Mouse (Mus musculus) megakaryocyte, embryonic 14.5 days (primary cell): ENCODE measurements around the gene Zbtb17. TPM values are rescaled to one million over a fixed set of nuclear protein-coding genes. Genes with fewer than 3 reads are reported as not detected.

ENCODE experiments used
- H3K27me3 ChIP-seq: replicated peaks from 2 replicates; pipeline ENCODE3; 2012; ENCODE audit warnings: inconsistent platforms
- H3K36me3 ChIP-seq: replicated peaks from 2 replicates; pipeline ENCODE3; 2012; ENCODE audit warnings: low read length, inconsistent platforms, mixed read lengths
- H3K4me1 ChIP-seq: 2 replicates; pipeline ENCODE4 v1.6.1; 2012; ENCODE audit warnings: inconsistent platforms
- H3K4me3 ChIP-seq: replicated peaks from 2 replicates; pipeline ENCODE3; 2012; ENCODE audit warnings: moderate library complexity, mild to moderate bottlenecking, inconsistent platforms
- H3K9me3 ChIP-seq: 2 replicates; pipeline ENCODE4 v1.6.1; 2012; ENCODE audit warnings: inconsistent platforms
- FLI1 ChIP-seq: IDR thresholded peaks from 2 replicates; pipeline ENCODE4 v1.6.1; 2012; ENCODE audit warnings: low read length, inconsistent platforms, mixed read lengths
- GATA1 ChIP-seq: IDR thresholded peaks from 3 replicates; pipeline ENCODE4 v1.6.1; 2012; ENCODE audit warnings: mixed read lengths, low read length, inconsistent platforms, borderline replicate concordance
- polyA plus RNA-seq: library from polyadenylated mRNA; stranded (reverse); fragments of >175 nt; gene quantifications from 2 replicates; pipeline ENCODE4 v1.2.3, GENCODE M21; 2012; ENCODE audit warnings: low replicate concordance; ENCODE audit not compliant: insufficient read depth

The Zbtb17 gene
- polyA plus RNA-seq, 1 experiment: 32.4 TPM

DNA sequence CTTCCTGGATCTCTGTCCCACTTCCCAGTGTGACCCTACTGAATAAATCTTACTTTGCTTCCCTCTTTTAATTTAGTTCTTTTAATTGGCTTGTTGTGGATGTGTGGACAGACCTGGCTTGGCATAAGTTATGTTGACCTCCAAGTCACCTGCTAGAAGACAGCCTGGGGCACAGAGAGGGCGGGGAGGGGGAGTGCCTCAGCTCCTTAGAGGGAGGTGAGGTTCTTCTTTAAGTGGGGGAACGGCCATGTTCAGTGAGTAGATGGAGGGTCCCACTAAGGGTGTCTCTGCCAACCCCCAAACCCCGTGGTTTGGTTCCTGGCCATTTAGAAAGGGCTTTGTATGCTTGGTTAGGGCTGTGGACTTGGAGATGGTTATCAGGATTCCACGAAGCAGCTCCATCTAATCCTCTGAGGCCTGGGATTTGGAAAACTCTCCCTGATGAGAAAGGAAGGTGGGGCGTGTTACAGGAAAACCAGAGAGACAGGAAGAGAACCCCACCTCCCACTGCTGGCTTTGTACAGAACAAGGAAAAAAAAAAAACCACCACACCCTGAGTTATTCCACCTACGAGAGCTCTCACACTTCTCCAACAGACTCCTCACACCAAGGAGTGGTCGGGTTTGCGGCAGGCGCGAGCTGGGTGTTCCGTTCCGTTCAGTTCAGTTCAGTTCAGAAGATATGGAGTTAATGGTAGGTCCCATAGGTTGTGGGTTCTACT lies 5.2 kb upstream of the Zbtb17 start:
- Histone ChIP-seq H3K27me3 (no peaks in the 10 kb centered on the region), H3K4me1 (peaks cover 12% of the 10 kb centered on the region), H3K36me3 (no peaks in the 10 kb centered on the region), H3K9me3 (no peaks in the 10 kb centered on the region), H3K4me3 (no peak overlapping the region)
- TF ChIP-seq GATA1 (no peak), FLI1 (no peak)

DNA sequence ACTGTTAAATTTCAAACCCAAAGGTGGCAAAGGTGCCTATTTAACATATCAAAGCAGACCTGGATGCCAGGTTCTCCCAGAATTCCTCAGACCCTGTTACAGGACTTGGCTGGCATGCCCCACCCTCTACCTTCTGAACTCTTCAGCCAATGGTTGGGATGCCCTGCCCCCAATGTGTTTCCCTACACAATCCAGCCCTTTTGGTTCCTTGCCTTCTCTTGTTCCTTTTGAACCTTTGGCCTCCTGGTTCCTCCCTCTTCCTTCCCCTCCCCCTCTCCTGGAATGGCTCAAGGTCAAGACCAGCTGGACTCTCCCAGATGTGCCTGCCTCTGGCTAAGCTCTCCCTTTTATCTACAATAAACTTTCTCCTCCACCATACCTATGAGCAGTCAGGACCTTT lies 3.6 kb upstream of the Zbtb17 start:
- TF ChIP-seq FLI1: no peak
- no peak for TF ChIP-seq GATA1
- peaks cover 21% of the 10 kb centered on the region for H3K4me1 ChIP-seq
- H3K4me3 ChIP-seq: no peak overlapping the region
- no peaks in the 10 kb centered on the region for H3K9me3 ChIP-seq
- no peaks in the 10 kb centered on the region for H3K27me3 ChIP-seq
- no peaks in the 10 kb centered on the region for H3K36me3 ChIP-seq

DNA sequence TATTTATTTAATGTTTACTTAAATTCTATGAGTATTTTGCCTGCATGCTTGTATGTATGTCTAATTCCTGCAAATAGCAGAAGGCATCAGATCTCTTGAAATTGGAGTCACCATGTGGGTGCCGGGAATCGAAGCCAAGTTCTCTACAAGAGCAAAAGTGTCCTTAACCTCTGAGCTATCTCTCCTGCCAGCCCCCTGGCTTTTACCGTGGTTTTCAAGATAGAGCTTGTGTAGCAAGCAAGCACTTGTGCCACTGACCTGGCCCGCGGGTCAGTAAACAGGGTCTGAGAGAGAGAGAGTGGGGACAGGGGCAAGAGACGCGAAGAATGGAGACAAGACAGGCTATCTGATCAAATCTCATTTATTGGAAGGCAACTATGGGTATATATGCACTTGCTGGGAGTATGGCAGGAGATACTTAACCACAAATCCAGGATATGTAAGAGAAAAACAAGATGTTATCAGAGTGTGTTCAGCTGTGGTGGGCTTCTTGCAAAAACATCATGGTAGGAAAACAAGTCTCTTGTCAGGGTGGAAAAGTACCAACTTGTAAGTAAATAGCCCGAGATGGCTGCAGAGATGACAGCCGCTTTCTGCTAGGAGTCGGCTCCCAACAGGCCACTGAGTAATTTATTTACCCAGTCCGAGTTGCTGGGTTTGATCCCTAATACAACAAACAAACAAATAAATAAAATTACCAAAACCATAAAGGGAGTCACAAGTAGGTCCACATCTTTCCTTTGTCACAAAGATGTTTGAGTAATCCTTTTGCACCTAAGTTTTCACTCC lies 619 bp upstream of the Zbtb17 start:
- Histone ChIP-seq H3K36me3 (peaks cover 25% of the 10 kb centered on the region), H3K4me3 (peak overlapping the region; percentile 98), H3K9me3 (no peaks in the 10 kb centered on the region), H3K4me1 (peaks cover 38% of the 10 kb centered on the region), H3K27me3 (no peaks in the 10 kb centered on the region)
- no peak for TF ChIP-seq GATA1
- TF ChIP-seq FLI1: no peak

DNA sequence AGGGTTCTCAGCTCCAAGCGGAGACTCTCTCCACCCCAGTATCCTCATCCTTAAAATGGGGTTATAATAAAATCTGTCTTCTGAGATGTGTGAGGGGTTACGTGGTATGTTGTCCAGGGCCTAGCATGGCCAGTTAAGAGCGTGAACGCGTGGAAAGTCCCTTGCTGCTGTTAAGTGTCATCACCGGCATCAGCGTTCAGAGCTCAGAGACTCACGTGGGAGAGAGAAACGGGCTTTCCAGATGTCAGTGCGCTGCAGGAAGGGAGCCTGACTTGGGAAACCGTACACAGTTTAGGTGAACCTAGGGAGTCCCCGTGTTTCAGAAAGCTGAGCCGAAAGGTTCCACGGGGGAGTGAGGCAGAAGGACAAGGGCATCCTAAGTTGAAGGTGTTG lies 870 bp downstream of the Zbtb17 start:
- TF ChIP-seq GATA1: no peak
- no peak for TF ChIP-seq FLI1
- H3K4me1 ChIP-seq: peaks cover 48% of the 10 kb centered on the region
- H3K4me3 ChIP-seq: peak overlapping the region; percentile 98
- no peaks in the 10 kb centered on the region for H3K9me3 ChIP-seq
- H3K36me3 ChIP-seq: peaks cover 36% of the 10 kb centered on the region
- H3K27me3 ChIP-seq: no peaks in the 10 kb centered on the region

DNA sequence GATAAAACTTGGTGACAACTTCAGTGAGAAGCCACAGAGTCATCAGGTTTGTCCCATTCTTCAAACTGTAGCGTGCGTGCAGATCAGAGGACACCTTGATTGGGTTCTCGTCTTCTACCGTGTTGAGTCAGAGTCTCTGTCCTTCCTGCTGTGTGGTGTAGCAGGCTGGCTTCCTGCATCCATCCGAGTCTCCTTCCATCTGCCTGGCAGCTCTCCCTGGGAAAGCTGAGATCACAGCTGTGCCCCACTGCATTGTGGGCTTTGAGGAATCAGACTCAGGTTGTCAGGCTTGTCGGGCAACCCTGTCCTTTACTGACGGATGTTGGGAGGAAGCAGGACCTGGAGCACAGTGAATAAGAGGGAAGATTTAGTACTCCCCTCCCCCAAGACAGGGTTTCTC lies 1.8 kb downstream of the Zbtb17 start:
- Histone ChIP-seq H3K4me1 (peaks cover 56% of the 10 kb centered on the region), H3K27me3 (no peaks in the 10 kb centered on the region), H3K36me3 (peaks cover 40% of the 10 kb centered on the region), H3K4me3 (peak overlapping the region; percentile 56), H3K9me3 (no peaks in the 10 kb centered on the region)
- TF ChIP-seq GATA1 (no peak), FLI1 (no peak)

DNA sequence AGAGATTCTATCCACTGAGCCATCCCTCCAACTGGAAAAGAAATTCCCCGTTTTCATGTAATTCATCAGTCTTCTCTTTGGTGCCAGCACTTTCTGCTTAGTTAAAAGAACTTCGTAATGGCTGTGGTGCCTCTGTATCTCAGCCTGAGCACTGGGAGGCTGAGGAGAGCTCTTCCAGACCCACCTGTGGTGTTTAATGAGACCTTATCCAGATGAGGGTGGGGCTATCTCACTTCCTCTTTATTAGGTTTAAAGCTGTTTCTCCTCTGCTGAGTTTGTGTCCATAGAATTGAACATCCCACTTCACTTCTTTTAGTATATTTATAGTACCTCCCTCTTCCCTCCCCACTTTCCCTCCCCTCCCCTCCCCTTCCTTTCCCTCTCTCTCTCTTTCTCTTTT lies 6.8 kb downstream of the Zbtb17 start:
- Histone ChIP-seq H3K36me3 (peaks cover 68% of the 10 kb centered on the region), H3K4me1 (peaks cover 81% of the 10 kb centered on the region), H3K9me3 (no peaks in the 10 kb centered on the region), H3K4me3 (no peak overlapping the region), H3K27me3 (no peaks in the 10 kb centered on the region)
- TF ChIP-seq FLI1 (no peak), GATA1 (no peak)

DNA sequence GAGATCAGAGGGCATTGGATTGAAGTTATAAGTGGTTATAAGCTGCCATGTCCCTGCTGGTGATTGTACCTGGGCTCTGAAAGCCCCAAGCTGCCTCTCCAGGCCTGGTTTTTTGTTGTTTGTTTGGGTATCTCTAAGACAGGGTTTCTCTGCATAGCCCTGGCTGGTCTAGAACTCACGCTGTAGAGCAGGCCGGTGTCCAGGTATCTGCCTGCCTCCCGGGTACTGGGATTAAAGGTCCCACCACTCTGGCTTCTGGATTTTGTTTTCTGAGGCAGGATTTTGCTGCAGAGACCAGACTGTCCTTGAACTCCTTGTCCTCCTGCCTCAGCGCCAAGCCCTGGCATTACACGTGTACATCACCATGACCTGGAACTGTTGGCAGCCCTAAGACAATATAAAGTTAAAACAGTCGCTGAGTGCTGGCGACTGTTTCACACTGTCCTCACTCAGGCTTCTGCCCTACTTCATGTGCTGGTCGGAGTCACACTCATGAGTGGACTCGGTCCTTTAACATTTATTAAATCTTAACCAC lies 7.5 kb downstream of the Zbtb17 start:
- no peaks in the 10 kb centered on the region for H3K9me3 ChIP-seq
- H3K4me3 ChIP-seq: no peak overlapping the region
- peaks cover 65% of the 10 kb centered on the region for H3K36me3 ChIP-seq
- H3K4me1 ChIP-seq: peaks cover 79% of the 10 kb centered on the region
- TF ChIP-seq GATA1: no peak
- TF ChIP-seq FLI1: no peak
- H3K27me3 ChIP-seq: no peaks in the 10 kb centered on the region

DNA sequence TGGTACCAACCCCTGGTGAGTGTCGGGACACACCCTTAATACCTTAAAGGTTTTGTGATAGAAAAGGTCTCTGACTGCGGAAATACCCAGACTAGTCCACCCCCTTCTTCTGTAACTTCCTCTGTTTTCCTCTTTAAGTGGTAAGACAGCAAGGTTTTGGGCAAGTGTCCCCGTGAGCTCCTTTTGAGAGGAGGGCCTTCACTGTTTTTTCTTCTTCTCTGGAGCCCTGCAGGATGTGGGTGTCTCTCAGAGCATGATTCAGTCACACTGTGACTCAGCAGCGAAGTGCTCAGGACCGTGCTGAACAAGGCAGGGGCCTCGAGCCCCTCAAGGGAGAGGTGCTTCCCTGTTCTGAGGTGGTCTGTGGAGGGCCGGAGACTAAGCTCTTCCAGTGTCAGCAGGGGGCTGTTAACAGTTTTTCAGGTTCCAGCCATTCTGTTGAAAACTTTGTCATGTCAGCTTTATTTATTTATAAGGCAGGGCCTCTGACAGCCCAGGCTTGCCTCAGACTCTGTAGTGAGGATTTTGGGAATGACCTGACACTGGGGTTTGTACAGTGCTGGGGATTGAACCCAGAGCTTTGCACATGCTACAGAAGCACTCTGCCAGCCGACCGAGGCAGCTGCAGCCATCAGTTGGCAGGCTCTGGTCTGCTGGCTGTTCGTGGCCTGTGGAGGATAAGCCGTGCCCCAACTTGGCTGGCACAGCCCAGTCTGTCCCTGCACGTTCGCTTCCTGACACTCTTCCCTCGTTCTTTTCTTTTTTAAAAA lies 10.3 kb downstream of the Zbtb17 start:
- H3K4me1 ChIP-seq: peaks cover 78% of the 10 kb centered on the region
- peak overlapping the region; percentile 87 for H3K4me3 ChIP-seq
- no peak for TF ChIP-seq FLI1
- no peak for TF ChIP-seq GATA1
- no peaks in the 10 kb centered on the region for H3K27me3 ChIP-seq
- H3K36me3 ChIP-seq: peaks cover 56% of the 10 kb centered on the region
- H3K9me3 ChIP-seq: no peaks in the 10 kb centered on the region

DNA sequence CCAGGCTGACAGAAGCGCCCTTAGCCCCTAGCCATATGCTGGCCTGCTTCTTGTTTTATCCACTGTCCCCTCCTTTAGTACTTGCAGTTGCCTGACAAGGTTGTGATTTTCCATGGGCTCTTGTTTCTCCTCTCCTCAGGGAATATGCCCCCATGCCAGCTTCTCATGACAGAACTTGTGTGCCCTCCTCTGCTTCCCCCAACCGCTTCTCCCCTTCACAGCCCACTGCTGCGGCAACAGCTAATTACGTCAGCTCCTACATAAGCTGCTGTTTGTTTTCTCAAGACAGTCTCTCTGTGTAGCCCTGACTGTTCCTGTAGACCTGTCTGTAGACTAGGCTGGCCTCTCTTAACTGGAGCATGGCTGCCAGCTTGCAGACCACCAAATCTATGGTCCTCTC lies 11.1 kb downstream of the Zbtb17 start:
- TF ChIP-seq GATA1 (no peak), FLI1 (no peak)
- H3K4me1 ChIP-seq: peaks cover 83% of the 10 kb centered on the region
- H3K36me3 ChIP-seq: peaks cover 60% of the 10 kb centered on the region
- H3K4me3 ChIP-seq: peak overlapping the region; percentile 81
- H3K9me3 ChIP-seq: no peaks in the 10 kb centered on the region
- no peaks in the 10 kb centered on the region for H3K27me3 ChIP-seq
